Mouse (Mus musculus) liver, embryonic 14 days (tissue): ENCODE measurements around the gene Arfgef2. TPM values are rescaled to one million over a fixed set of nuclear protein-coding genes. Genes with fewer than 3 reads are reported as not detected.

ENCODE experiments used
- polyA plus RNA-seq: library from polyadenylated mRNA; depleted of rRNA; stranded (reverse); fragments of >200 nt; gene quantifications from 2 replicates; pipeline ENCODE4 v1.2.3, GENCODE M21; 2012; rRNA removed

Arfgef2 gene
- 4.8 and 6.1 TPM in 2 replicates for polyA plus RNA-seq

GRCm38 (mm10) chr2:166805250-166806172, at the start of gene Arfgef2:
Arfgef2 (plus strand) TSS chr2:166805588.

GRCm38 (mm10) chr2:166792355-166792754, 13.0 kb upstream of the Arfgef2 start, which contains the start of gene Trp53rkb:
Trp53rkb (plus strand) TSS chr2:166792531.

GRCm38 (mm10) chr2:166905711-166906522, 100.5 kb downstream of the Arfgef2 start, which contains the start of gene Cse1l:
Cse1l (plus strand) TSS chr2:166906040.

Other genes with a start within 250 kb of the Arfgef2 start
- gene Prex1, start 91.8 kb upstream of the Arfgef2 start, polyA plus RNA-seq: 8.6 and 10.4 TPM in 2 replicates
- gene Trp53rkb, start 13.1 kb upstream of the Arfgef2 start, polyA plus RNA-seq: 2.6 and 2.8 TPM in 2 replicates
- 33.9 and 41.5 TPM in 2 replicates for gene Cse1l, start 100.5 kb downstream of the Arfgef2 start, polyA plus RNA-seq
- 9.8 and 12.1 TPM in 2 replicates for gene Stau1, start 190.7 kb downstream of the Arfgef2 start, polyA plus RNA-seq
- 39.4 and 41.2 TPM in 2 replicates for gene Ddx27, start 209.6 kb downstream of the Arfgef2 start, polyA plus RNA-seq